Mouse (Mus musculus) C2C12 (cell line): ENCODE measurements at regions not wholly inside any gene's neighbourhood (a gene's known extent, or its start where the extent isn't known, plus 50 kb on each side); places are given as distances from the start of the nearest gene placed in this dataset.

ENCODE experiments used
- H3K27me3 ChIP-seq: one replicate; pipeline ENCODE4 v1.6.1; 2011; ENCODE audit not compliant: control insufficient read depth, insufficient read depth, insufficient read length
- H3K36me3 ChIP-seq: one replicate; pipeline ENCODE4 v1.6.1; 2011; ENCODE audit not compliant: control insufficient read depth, insufficient read depth
- H3K4me3 ChIP-seq: one replicate; pipeline ENCODE4 v1.5.1; 2011; ENCODE audit warnings: mild to moderate bottlenecking, control low read depth; ENCODE audit not compliant: poor library complexity, insufficient read depth, severe bottlenecking
- H3K79me2 ChIP-seq: one replicate; pipeline ENCODE4 v1.6.1; 2011; ENCODE audit not compliant: control insufficient read depth, insufficient read depth
- H3K79me3 ChIP-seq: one replicate; pipeline ENCODE4 v1.6.1; 2011; ENCODE audit warnings: low read depth, control low read depth
- H3ac ChIP-seq: one replicate; pipeline ENCODE3; 2011; ENCODE audit warnings: low read depth; ENCODE audit not compliant: control insufficient read depth, insufficient read length
- CEBPB ChIP-seq: IDR thresholded peaks from one replicate; pipeline ENCODE4 v1.6.1; 2011; ENCODE audit warnings: low read depth, mild to moderate bottlenecking, control low read depth, moderate library complexity
- CTCF ChIP-seq: IDR thresholded peaks from one replicate; pipeline ENCODE4 v1.5.1; 2011; ENCODE audit not compliant: control insufficient read depth, insufficient read depth, insufficient read length
- FOSL1 ChIP-seq: IDR thresholded peaks from one replicate; pipeline ENCODE4 v1.8.0; 2011; ENCODE audit warnings: mild to moderate bottlenecking, low read length; ENCODE audit not compliant: poor library complexity, insufficient read depth, severe bottlenecking
- MAX ChIP-seq: IDR thresholded peaks from one replicate; pipeline ENCODE4 v1.6.1; 2011; ENCODE audit warnings: mild to moderate bottlenecking, control low read depth
- MYOD1 ChIP-seq: IDR thresholded peaks from one replicate; pipeline ENCODE4 v1.6.1; 2011; ENCODE audit warnings: low read depth; ENCODE audit not compliant: control insufficient read depth, insufficient read length
- MYOG ChIP-seq: IDR thresholded peaks from one replicate; pipeline ENCODE4 v1.6.1; 2011; ENCODE audit not compliant: control insufficient read depth, insufficient read length; ENCODE audit errors: extremely low read depth
- USF1 ChIP-seq: IDR thresholded peaks from one replicate; pipeline ENCODE4 v1.6.1; 2011; ENCODE audit warnings: low read depth, mild to moderate bottlenecking, control low read depth, moderate library complexity

GRCm38 (mm10) chr13:6191186-6191914 is 330.1 kb downstream of the Klf6 start:
- Histone ChIP-seq H3K36me3 (no peaks in the 10 kb centered on the region), H3K27me3 (no peaks in the 10 kb centered on the region), H3K79me3 (no peaks in the 10 kb centered on the region), H3ac (no peak overlapping the region), H3K79me2 (no peaks in the 10 kb centered on the region), H3K4me3 (no peak overlapping the region)
- TF ChIP-seq CTCF (no peak), MAX (no peak), CEBPB (no peak), MYOG (no peak), FOSL1 (no peak), MYOD1 (no peak), USF1 (no peak)

- no peaks in the 10 kb centered on the region for H3K36me3 ChIP-seq
- H3K79me2 ChIP-seq, result no peaks in the 10 kb centered on the region
- no peaks in the 10 kb centered on the region for H3K79me3 ChIP-seq
- TF ChIP-seq CTCF (no peak), FOSL1 (peak; percentile 60), MYOG (no peak), CEBPB (no peak), MAX (peak; percentile 44), USF1 (no peak), MYOD1 (no peak)
- no peaks in the 10 kb centered on the region for H3K27me3 ChIP-seq
- no peak overlapping the region for H3K4me3 ChIP-seq
- no peak overlapping the region for H3ac ChIP-seq
Measured at GRCm38 (mm10) chr13:6191915-6192295, 330.6 kb downstream of the Klf6 start.

- Histone ChIP-seq H3ac (no peak overlapping the region), H3K36me3 (no peaks in the 10 kb centered on the region), H3K79me2 (no peaks in the 10 kb centered on the region), H3K79me3 (no peaks in the 10 kb centered on the region), H3K4me3 (no peak overlapping the region), H3K27me3 (no peaks in the 10 kb centered on the region)
- TF ChIP-seq CTCF (no peak), MYOD1 (no peak), MAX (no peak), FOSL1 (no peak), CEBPB (no peak), USF1 (no peak), MYOG (no peak)
Measured at GRCm38 (mm10) chr13:6196690-6197089, 335.4 kb downstream of the Klf6 start.

GRCm38 (mm10) chr13:6199107-6199506 is 337.8 kb downstream of the Klf6 start:
- no peak for TF ChIP-seq CTCF
- TF ChIP-seq FOSL1, result no peak
- no peak for TF ChIP-seq MYOD1
- no peak for TF ChIP-seq CEBPB
- no peak for TF ChIP-seq USF1
- TF ChIP-seq MAX, result no peak
- TF ChIP-seq MYOG, result no peak
- Histone ChIP-seq H3K27me3 (no peaks in the 10 kb centered on the region), H3ac (no peak overlapping the region), H3K79me3 (no peaks in the 10 kb centered on the region), H3K36me3 (no peaks in the 10 kb centered on the region), H3K79me2 (no peaks in the 10 kb centered on the region), H3K4me3 (no peak overlapping the region)

- Histone ChIP-seq H3K36me3 (no peaks in the 10 kb centered on the region), H3K4me3 (no peak overlapping the region), H3K79me3 (no peaks in the 10 kb centered on the region), H3K79me2 (no peaks in the 10 kb centered on the region), H3ac (no peak overlapping the region), H3K27me3 (no peaks in the 10 kb centered on the region)
- no peak for TF ChIP-seq CEBPB
- TF ChIP-seq USF1, result no peak
- TF ChIP-seq MYOG, result no peak
- no peak for TF ChIP-seq MYOD1
- no peak for TF ChIP-seq CTCF
- no peak for TF ChIP-seq MAX
- no peak for TF ChIP-seq FOSL1
Measured at GRCm38 (mm10) chr13:6201516-6201915, 340.2 kb downstream of the Klf6 start.

GRCm38 (mm10) chr13:6204801-6205200 is 343.1 kb upstream of the Pitrm1 start:
- Histone ChIP-seq H3K36me3 (no peaks in the 10 kb centered on the region), H3K79me3 (no peaks in the 10 kb centered on the region), H3K4me3 (no peak overlapping the region), H3K27me3 (no peaks in the 10 kb centered on the region), H3K79me2 (no peaks in the 10 kb centered on the region), H3ac (no peak overlapping the region)
- no peak for TF ChIP-seq CTCF
- TF ChIP-seq USF1, result no peak
- TF ChIP-seq FOSL1, result no peak
- no peak for TF ChIP-seq MYOG
- no peak for TF ChIP-seq CEBPB
- TF ChIP-seq MYOD1, result no peak
- TF ChIP-seq MAX, result no peak
